Mouse (Mus musculus) CH12.LX (cell line): ENCODE data around the gene Zfp593. TPM values are rescaled to one million over a fixed set of nuclear protein-coding genes. Genes with fewer than 3 reads are reported as not detected.
A peak's percentile ranks its signal among the peaks of the same experiment; 100 is the strongest.

Experiments
- DNase-seq: peaks from one replicate; pipeline ENCODE4 v3.0.0-alpha.2; 2013; ENCODE audit errors: extremely low read depth
- H3K27ac ChIP-seq: 2 replicates; pipeline ENCODE4 v1.5.1; 2012; ENCODE audit warnings: low read depth, mild to moderate bottlenecking, control low read depth, moderate library complexity; ENCODE audit not compliant: insufficient read depth
- H3K27me3 ChIP-seq: replicated peaks from 2 replicates; pipeline ENCODE3; 2012; ENCODE audit warnings: inconsistent platforms
- H3K36me3 ChIP-seq, 2 experiments: replicated peaks in 1 of 2; 2 replicates each; pipeline versions ENCODE3 to v1.6.1; 2012; ENCODE audit warnings: inconsistent platforms in 1 of 2, low read length in 1 of 2, mild to moderate bottlenecking in 1 of 2, mixed read lengths in 1 of 2, moderate library complexity in 1 of 2; ENCODE audit not compliant: control insufficient read depth in 1 of 2, insufficient read depth in 1 of 2
- H3K4me1 ChIP-seq, 2 experiments: 2 replicates each; pipeline ENCODE4 v1.6.1; 2012; ENCODE audit warnings: inconsistent platforms in 1 of 2, moderate library complexity in 1 of 2; ENCODE audit not compliant: insufficient read depth in 2 of 2, control insufficient read depth in 1 of 2
- H3K4me2 ChIP-seq: 2 replicates; pipeline ENCODE4 v1.6.1; 2012; ENCODE audit warnings: low read depth, mild to moderate bottlenecking, control low read depth; ENCODE audit not compliant: poor library complexity, insufficient read depth, severe bottlenecking
- H3K4me3 ChIP-seq, 3 experiments: fragments of 150-350 bp in 1 of 3; sonication (generic) in 1 of 3; replicated peaks in 1 of 3; 2 replicates each; pipeline versions ENCODE3 to v1.5.1; 2011 to 2012; ENCODE audit warnings: low read depth in 2 of 3, low read length in 2 of 3, mild to moderate bottlenecking in 2 of 3, moderate library complexity in 2 of 3, control low read depth in 1 of 3, improper control_type of control experiment in 1 of 3, inconsistent platforms in 1 of 3, mixed read lengths in 1 of 3; ENCODE audit not compliant: poor library complexity in 1 of 3
- H3K79me2 ChIP-seq: replicated peaks from 2 replicates; pipeline ENCODE4 v1.6.1; 2012; ENCODE audit warnings: mild to moderate bottlenecking, moderate library complexity; ENCODE audit not compliant: control insufficient read depth, poor library complexity, insufficient read depth, severe bottlenecking; ENCODE audit errors: extremely low read depth
- H3K9ac ChIP-seq: 2 replicates; pipeline ENCODE4 v1.6.1; 2012; ENCODE audit warnings: low read depth, mild to moderate bottlenecking, control low read depth, moderate library complexity; ENCODE audit not compliant: insufficient read depth
- H3K9me3 ChIP-seq: replicated peaks from 2 replicates; pipeline ENCODE3; 2012; ENCODE audit warnings: low read length, inconsistent platforms, mixed read lengths
- BHLHE40 ChIP-seq: IDR thresholded peaks from 2 replicates; pipeline ENCODE4 v1.6.1; 2011; ENCODE audit warnings: mild to moderate bottlenecking, low read depth, low read length, improper control_type of control experiment
- CTCF ChIP-seq, 2 experiments: IDR thresholded peaks in 1 of 2; conservative IDR thresholded peaks in 1 of 2; 2 replicates each; pipeline ENCODE4 v1.5.1; 2011 to 2012; ENCODE audit warnings: low read depth in 2 of 2, low read length in 2 of 2, improper control_type of control experiment in 1 of 2, inconsistent platforms in 1 of 2, mild to moderate bottlenecking in 1 of 2, moderate library complexity in 1 of 2
- GABPA ChIP-seq: IDR thresholded peaks from 2 replicates; pipeline ENCODE4 v1.6.1; 2012; ENCODE audit warnings: low read depth, low read length, improper control_type of control experiment, inconsistent platforms; ENCODE audit not compliant: insufficient replicate concordance
- IRF4 ChIP-seq: IDR thresholded peaks from 2 replicates; pipeline ENCODE4 v1.6.1; 2014; ENCODE audit warnings: low read depth, mild to moderate bottlenecking, inconsistent platforms, low read length, improper control_type of control experiment
- JUN ChIP-seq: IDR thresholded peaks from 2 replicates; pipeline ENCODE4 v1.6.1; 2011; ENCODE audit warnings: low read depth, mild to moderate bottlenecking, low read length, improper control_type of control experiment, moderate library complexity; ENCODE audit not compliant: insufficient read depth
- MAFK ChIP-seq: IDR thresholded peaks from 2 replicates; pipeline ENCODE4 v1.6.1; 2011; ENCODE audit warnings: low read length, improper control_type of control experiment; ENCODE audit not compliant: insufficient replicate concordance
- MAX ChIP-seq: IDR thresholded peaks from 2 replicates; pipeline ENCODE4 v1.6.1; 2011; ENCODE audit warnings: low read length, improper control_type of control experiment
- MAZ ChIP-seq: IDR thresholded peaks from 2 replicates; pipeline ENCODE4 v1.6.1; 2012; ENCODE audit warnings: low read depth, mild to moderate bottlenecking, inconsistent platforms, low read length, improper control_type of control experiment, moderate library complexity
- MEF2A ChIP-seq: IDR thresholded peaks from 2 replicates; pipeline ENCODE4 v1.6.1; 2014; ENCODE audit warnings: low read depth, mild to moderate bottlenecking, inconsistent platforms, low read length, improper control_type of control experiment, borderline replicate concordance
- MXI1 ChIP-seq: IDR thresholded peaks from 2 replicates; pipeline ENCODE4 v1.6.1; 2011; ENCODE audit warnings: mild to moderate bottlenecking, low read depth, low read length, improper control_type of control experiment
- MYC ChIP-seq: IDR thresholded peaks from 2 replicates; pipeline ENCODE4 v1.6.1; 2011; ENCODE audit warnings: low read depth, mild to moderate bottlenecking, improper control_type of control experiment, low read length
- NELFE ChIP-seq: IDR thresholded peaks from 2 replicates; pipeline ENCODE4 v1.6.1; 2011; ENCODE audit warnings: low read depth, low read length, improper control_type of control experiment
- NRF1 ChIP-seq: IDR thresholded peaks from 2 replicates; pipeline ENCODE4 v1.6.1; 2014; ENCODE audit warnings: low read depth, mild to moderate bottlenecking, inconsistent platforms, low read length, improper control_type of control experiment, moderate library complexity
- POLR2AphosphoS2 ChIP-seq: IDR thresholded peaks from 2 replicates; pipeline ENCODE4 v1.6.1; 2011; ENCODE audit warnings: low read depth, low read length, improper control_type of control experiment
- RAD21 ChIP-seq: IDR thresholded peaks from 2 replicates; pipeline ENCODE4 v1.6.1; 2011; ENCODE audit warnings: low read depth, mild to moderate bottlenecking, low read length, improper control_type of control experiment, moderate library complexity
- SIN3A ChIP-seq: IDR thresholded peaks from 2 replicates; pipeline ENCODE4 v1.6.1; 2012; ENCODE audit warnings: low read length, improper control_type of control experiment, inconsistent platforms
- SMC3 ChIP-seq: IDR thresholded peaks from 2 replicates; pipeline ENCODE4 v1.6.1; 2011; ENCODE audit warnings: low read depth, low read length, improper control_type of control experiment
- TBP ChIP-seq: conservative IDR thresholded peaks from 2 replicates; pipeline ENCODE4 v1.6.1; 2011; ENCODE audit warnings: low read depth, low read length, improper control_type of control experiment
- TCF12 ChIP-seq: IDR thresholded peaks from 2 replicates; pipeline ENCODE4 v1.6.1; 2014; ENCODE audit warnings: low read depth, mild to moderate bottlenecking, inconsistent platforms, low read length, improper control_type of control experiment
- UBTF ChIP-seq: IDR thresholded peaks from 2 replicates; pipeline ENCODE4 v1.6.1; 2012; ENCODE audit warnings: low read depth, mild to moderate bottlenecking, inconsistent platforms, low read length, improper control_type of control experiment, moderate library complexity
- USF1 ChIP-seq: IDR thresholded peaks from 2 replicates; pipeline ENCODE4 v1.6.1; 2014; ENCODE audit warnings: low read depth, mild to moderate bottlenecking, inconsistent platforms, low read length, improper control_type of control experiment
- ZC3H11A ChIP-seq: IDR thresholded peaks from 2 replicates; pipeline ENCODE4 v1.6.1; 2012; ENCODE audit warnings: low read depth, mild to moderate bottlenecking, inconsistent platforms, low read length, improper control_type of control experiment
- dilution Hi-C: fragments of 300-500 bp; cut with MboI; formaldehyde crosslinking; loops from 2 replicates; pipeline ENCODE4 v1.14.3; 2020; ENCODE audit warnings: low sequenced_read_pairs; ENCODE audit not compliant: extremely low pct_unique_long_range_greater_than_20kb, extremely low pct_ligation_motif_present
- in situ Hi-C: fragments of 300-500 bp; cut with MboI; formaldehyde crosslinking; loops from 3 replicates; pipeline ENCODE4 v1.14.3; 2019; ENCODE audit warnings: low sequenced_read_pairs, low pct_ligation_motif_present, low pct_unique_long_range_greater_than_20kb, mixed read lengths
- polyA plus RNA-seq: library from polyadenylated mRNA; unstranded; fragments of >175 nt; gene quantifications from 2 replicates; pipeline ENCODE4 v1.2.1, GENCODE M21; 2012; ENCODE audit warnings: low read depth; ENCODE audit not compliant: insufficient read length
- total RNA-seq, 2 experiments: library from RNA; depleted of rRNA; stranded (reverse); fragments of 300-350 nt in 1 of 2; fragments of >200 nt in 1 of 2; gene quantifications; 2 replicates each; pipeline ENCODE4 v1.2.3; 2012 to 2014

The Zfp593 gene
- total and polyA plus RNA-seq, 3 experiments, result 28.9 to 34.7 (median 29.1) TPM

GRCm38 (mm10) chr4:134250116-134250929, 4.9 kb upstream of the Zfp593 start:
- Histone ChIP-seq H3K4me3 (no peak overlapping the region), H3K27me3 (peaks cover 92% of the 10 kb centered on the region)
- in situ Hi-C loops, result loop anchor here (25.0 kb wide), 1 partner anchor 237 kb away; the partner anchor contains the start of gene Paqr7

GRCm38 (mm10) chr4:134249651-134250050, 4.3 kb upstream of the Zfp593 start:
- no peak for TF ChIP-seq MAFK
- no peak for TF ChIP-seq NELFE
- TF ChIP-seq MAX, result no peak
- peak in 1 of 2 experiments; percentile 89; a peak in 2 of 4 replicates for TF ChIP-seq CTCF (conservative IDR thresholded peaks at IDR 0.05 in 1 of 2, IDR thresholded peaks at IDR 0.05 in 1 of 2; ENCODE audit: low read depth in 2 of 2, low read length in 2 of 2)
- TF ChIP-seq UBTF, result peak; percentile 46; the same call in 1 of the 2 replicates
- TF ChIP-seq RAD21, result peak; percentile 45
- TF ChIP-seq TCF12, result 0 out of 2 replicates have a peak, but pooled peaks have one; percentile 43
- TF ChIP-seq MXI1, result peak; percentile 64; the same call in 1 of the 2 replicates
- TF ChIP-seq MEF2A, result no peak
- 0 out of 2 replicates have a peak, but pooled peaks have one; percentile 38 for TF ChIP-seq MYC
- TF ChIP-seq MAZ, result 0 out of 2 replicates have a peak, but pooled peaks have one; percentile 28
- peak; percentile 92 for TF ChIP-seq SMC3
- no peak for TF ChIP-seq TBP
- no peak; the same call in 1 of the 2 replicates for TF ChIP-seq IRF4
- 0 out of 2 replicates have a peak, but pooled peaks have one; percentile 21 for TF ChIP-seq NRF1
- no peak for TF ChIP-seq GABPA
- no peak for TF ChIP-seq POLR2AphosphoS2
- TF ChIP-seq ZC3H11A, result no peak
- Histone ChIP-seq H3K4me1 (peaks cover 0 to 12% of the 10 kb centered on the region in 2 experiments; a peak in 1 of 4 replicates), H3K27me3 (peaks cover 86% of the 10 kb centered on the region), H3K4me3 (no peak overlapping the region), H3K79me2 (peaks cover 3% of the 10 kb centered on the region; the same call in 1 of the 2 replicates), H3K9me3 (peaks cover 12% of the 10 kb centered on the region), H3K4me2 (peak overlapping the region; percentile 42), H3K27ac (no peak overlapping the region), H3K36me3 (no peaks in the 10 kb centered on the region), H3K9ac (no peak overlapping the region)
- dilution Hi-C loops (no loop called here), in situ Hi-C loops (loop anchor here (5.0 to 25.0 kb wide), 2 partner anchors 38 to 238 kb away; partner anchors contain the start of genes Paqr7 and Pdik1l)
- no peak for DNase-seq

More at GRCm38 (mm10) chr4:134250116-134250929, 4.9 kb upstream of the Zfp593 start:
- Histone ChIP-seq H3K9me3 (peaks cover 12% of the 10 kb centered on the region), H3K4me1 (peaks cover 0 to 12% of the 10 kb centered on the region in 2 experiments; a peak in 1 of 4 replicates), H3K9ac (no peak overlapping the region), H3K79me2 (no peaks in the 10 kb centered on the region), H3K27ac (no peak overlapping the region), H3K4me2 (peak overlapping the region; percentile 42), H3K36me3 (no peaks in the 10 kb centered on the region)
- TF ChIP-seq SIN3A (no peak), MEF2A (no peak), USF1 (no peak), JUN (no peak), RAD21 (no peak), BHLHE40 (no peak)
- dilution Hi-C loops, result no loop called here
- DNase-seq, result no peak
